Mouse (Mus musculus) stomach, embryonic 14.5 days (tissue): Measurements from ENCODE around the gene Lnpep. TPM values are rescaled to one million over a fixed set of nuclear protein-coding genes. Genes with fewer than 3 reads are reported as not detected.

ENCODE experiments used
- ATAC-seq: fragments of 200-750 bp; cut with Nextera tagmentation; 2 replicates; pipeline ENCODE4 v1.8.0; 2017; ENCODE audit warnings: low read depth, moderate TSS enrichment; ENCODE audit not compliant: insufficient number of reproducible peaks, insufficient read depth, low FRiP score
- H3K27ac ChIP-seq: fragments of 300-500 bp; sonication (generic); 2 replicates; pipeline ENCODE4 v1.5.1; 2014; ENCODE audit warnings: mild to moderate bottlenecking, low read length, moderate library complexity, mixed read lengths
- H3K27me3 ChIP-seq: fragments of 300-500 bp; sonication (generic); 2 replicates; pipeline ENCODE4 v1.6.1; 2014; ENCODE audit warnings: low read length, control low read depth, mixed read lengths; ENCODE audit not compliant: control insufficient read depth, insufficient read depth
- H3K36me3 ChIP-seq: fragments of 300-500 bp; sonication (generic); 2 replicates; pipeline ENCODE4 v1.6.1; 2014; ENCODE audit warnings: mild to moderate bottlenecking, control low read depth, low read length, moderate library complexity, mixed read lengths; ENCODE audit not compliant: control insufficient read depth, insufficient read depth
- H3K4me1 ChIP-seq: fragments of 300-500 bp; sonication (generic); 2 replicates; pipeline ENCODE4 v1.6.1; 2014; ENCODE audit warnings: low read length, control low read depth, mixed read lengths; ENCODE audit not compliant: control insufficient read depth, insufficient read depth
- H3K4me2 ChIP-seq: fragments of 300-500 bp; sonication (generic); replicated peaks from 2 replicates; pipeline ENCODE4 v1.6.1; 2014; ENCODE audit warnings: low read depth, low read length, control low read depth
- H3K4me3 ChIP-seq: fragments of 300-500 bp; sonication (generic); 2 replicates; pipeline ENCODE4 v1.5.1; 2014; ENCODE audit warnings: low read depth, low read length, control low read depth
- H3K9ac ChIP-seq: fragments of 300-500 bp; sonication (generic); replicated peaks from 2 replicates; pipeline ENCODE4 v1.6.1; 2014; ENCODE audit warnings: low read depth, mild to moderate bottlenecking, control low read depth, low read length, moderate library complexity, mixed read lengths
- H3K9me3 ChIP-seq: fragments of 300-500 bp; sonication (generic); 2 replicates; pipeline ENCODE4 v1.6.1; 2016; ENCODE audit warnings: low read depth, low read length, control low read depth; ENCODE audit not compliant: control insufficient read depth
- WGBS: fragments of 180-500 bp; shearing (Covaris S2); extraction: QIAGEN DNeasy Blood & Tissue Kit; methylation state at CpG from one replicate; pipeline ENCODE4 v1.1.7; 2014; 5-methylcytosine and 5-hydroxymethylcytosine counted together
- polyA plus RNA-seq: library from polyadenylated mRNA; unstranded; fragments of >200 nt; fragmentation: Nextera tagmentation; extraction: Ambion mirVana; gene quantifications from 2 replicates; pipeline ENCODE4 v1.2.1, GENCODE M21; 2014

The Lnpep gene
- polyA plus RNA-seq, 1 experiment from 2014 or later, result 18.3 TPM

DNA sequence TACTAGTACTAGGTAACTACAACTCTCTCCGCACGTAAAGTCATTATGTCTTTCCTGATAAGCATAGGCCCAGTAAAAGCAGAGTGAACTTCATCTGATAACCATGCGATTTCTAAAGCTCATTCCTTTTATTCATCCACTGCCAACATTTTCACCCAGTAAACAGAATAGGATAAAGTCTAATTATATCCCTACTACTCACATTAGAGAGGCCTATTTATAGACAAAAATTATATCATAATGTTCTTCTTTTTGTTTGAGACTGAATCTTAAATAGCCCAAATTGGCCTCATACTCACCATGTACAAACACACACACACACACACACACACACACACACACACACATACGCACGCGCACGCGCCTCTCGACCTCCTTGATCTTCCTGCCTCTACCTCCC lies 48.5 kb downstream of the Lnpep start:
- WGBS, result 94% methylated on average over 9 of the region's 9 CpGs
- no peak for ATAC-seq
- Histone ChIP-seq H3K27ac (no peak overlapping the region), H3K4me1 (no peaks in the 10 kb centered on the region), H3K4me2 (no peak overlapping the region), H3K9ac (no peak overlapping the region), H3K9me3 (no peaks in the 10 kb centered on the region), H3K4me3 (no peak overlapping the region), H3K27me3 (no peaks in the 10 kb centered on the region), H3K36me3 (peaks cover 27% of the 10 kb centered on the region)

DNA sequence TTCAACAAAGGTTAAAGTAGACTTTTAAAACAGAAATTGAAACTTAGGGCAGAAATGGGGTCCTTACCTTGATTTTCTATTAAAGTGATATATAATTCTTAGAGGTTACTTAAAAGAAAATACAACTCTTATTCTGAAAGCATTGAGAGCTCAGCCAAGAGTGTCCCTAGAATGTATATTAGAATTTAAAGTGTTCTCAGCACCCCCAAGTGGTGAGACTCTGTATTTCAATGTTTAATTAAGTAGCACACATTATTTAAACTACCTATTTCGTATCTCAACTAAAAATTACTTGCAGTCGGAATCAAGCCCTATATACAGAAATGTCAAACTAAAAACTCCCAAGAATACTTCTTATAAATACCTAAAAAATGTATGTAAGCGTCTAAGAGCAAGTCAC lies 57.8 kb downstream of the Lnpep start:
- H3K27me3 ChIP-seq, result no peaks in the 10 kb centered on the region
- no peak for ATAC-seq
- H3K27ac ChIP-seq, result no peak overlapping the region
- H3K4me2 ChIP-seq, result no peak overlapping the region
- H3K36me3 ChIP-seq, result peaks cover 27% of the 10 kb centered on the region
- H3K4me3 ChIP-seq, result no peak overlapping the region
- no peaks in the 10 kb centered on the region for H3K4me1 ChIP-seq
- no peak overlapping the region for H3K9ac ChIP-seq
- no peaks in the 10 kb centered on the region for H3K9me3 ChIP-seq
- WGBS, result 55% methylated on average over 3 of the region's 3 CpGs

- WGBS, result 89% methylated on average over 3 of the region's 3 CpGs
- H3K27me3 ChIP-seq, result no peaks in the 10 kb centered on the region
- H3K9ac ChIP-seq, result no peak overlapping the region
- H3K36me3 ChIP-seq, result peaks cover 13% of the 10 kb centered on the region
- H3K4me3 ChIP-seq, result no peak overlapping the region
- ATAC-seq, result no peak
- H3K9me3 ChIP-seq, result no peaks in the 10 kb centered on the region
- no peaks in the 10 kb centered on the region for H3K4me1 ChIP-seq
- H3K4me2 ChIP-seq, result no peak overlapping the region
- H3K27ac ChIP-seq, result no peak overlapping the region
Measured at GRCm38 (mm10) chr17:17548958-17549357, 75.9 kb downstream of the Lnpep start.

GRCm38 (mm10) chr17:17531338-17531737 lies 93.5 kb downstream of the Lnpep start:
- H3K9me3 ChIP-seq, result no peaks in the 10 kb centered on the region
- peaks cover 21% of the 10 kb centered on the region for H3K36me3 ChIP-seq
- ATAC-seq, result no peak
- H3K4me2 ChIP-seq, result no peak overlapping the region
- no peak overlapping the region for H3K27ac ChIP-seq
- H3K27me3 ChIP-seq, result no peaks in the 10 kb centered on the region
- H3K9ac ChIP-seq, result no peak overlapping the region
- H3K4me3 ChIP-seq, result no peak overlapping the region
- H3K4me1 ChIP-seq, result no peaks in the 10 kb centered on the region

DNA sequence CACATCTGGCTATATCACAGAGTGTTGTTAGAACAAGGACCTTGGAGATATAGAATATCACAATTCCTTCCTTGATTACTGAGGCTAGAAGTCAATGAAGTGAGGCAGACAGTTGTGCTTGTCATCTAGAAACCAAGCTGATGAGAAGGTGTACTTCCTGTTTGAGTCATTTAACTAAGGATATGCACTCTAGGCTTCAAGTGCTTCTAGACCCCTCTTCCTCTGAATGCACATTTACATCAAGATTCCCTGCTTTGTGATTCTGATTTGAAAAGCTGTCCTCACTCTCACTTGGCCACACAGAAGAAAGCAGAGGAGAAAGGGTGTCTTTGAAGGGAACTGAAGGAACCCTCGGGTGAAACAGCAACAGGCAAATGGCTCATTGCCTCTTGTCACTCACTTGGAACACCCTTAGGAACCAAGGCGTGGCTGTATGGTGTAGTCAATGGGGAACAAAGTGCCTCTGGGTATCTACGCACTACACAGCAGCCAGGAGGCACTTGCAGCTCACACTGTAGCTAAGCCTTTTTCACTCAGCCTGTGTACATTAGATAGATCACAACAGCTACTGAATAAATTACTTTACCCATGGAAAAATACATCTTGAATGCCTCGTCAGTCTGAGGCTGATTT lies 108.3 kb downstream of the Lnpep start:
- no peak overlapping the region for H3K9ac ChIP-seq
- H3K27ac ChIP-seq, result no peak overlapping the region
- H3K4me2 ChIP-seq, result no peak overlapping the region
- no peak for ATAC-seq
- no peak overlapping the region for H3K4me3 ChIP-seq
- no peaks in the 10 kb centered on the region for H3K9me3 ChIP-seq
- no peaks in the 10 kb centered on the region for H3K4me1 ChIP-seq
- 66% methylated on average over 4 of the region's 4 CpGs for WGBS
- H3K36me3 ChIP-seq, result no peaks in the 10 kb centered on the region
- H3K27me3 ChIP-seq, result no peaks in the 10 kb centered on the region

DNA sequence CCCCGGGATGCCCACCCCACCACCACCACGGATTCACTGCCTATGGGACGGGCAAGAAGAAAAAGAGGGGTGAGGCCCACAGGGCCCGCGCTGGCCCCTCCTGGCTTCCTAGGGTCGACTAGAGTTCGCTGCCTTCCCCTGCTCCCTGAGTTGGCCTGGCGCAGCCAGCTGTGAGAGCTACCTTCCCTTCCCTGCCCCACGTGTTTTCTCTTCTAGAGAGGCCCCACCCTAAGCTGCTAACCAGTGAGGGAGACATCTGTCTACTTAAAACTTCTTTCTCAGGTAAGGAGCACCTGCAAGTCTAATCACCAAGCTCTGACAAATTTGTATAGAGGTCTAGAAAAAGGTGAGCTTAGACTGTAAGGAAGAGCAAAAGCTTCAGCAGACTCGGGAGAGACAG lies 118.2 kb downstream of the Lnpep start:
- H3K4me1 ChIP-seq, result no peaks in the 10 kb centered on the region
- H3K9ac ChIP-seq, result no peak overlapping the region
- no peak overlapping the region for H3K4me2 ChIP-seq
- WGBS, result 70% methylated on average over 8 of the region's 10 CpGs
- no peaks in the 10 kb centered on the region for H3K9me3 ChIP-seq
- no peaks in the 10 kb centered on the region for H3K36me3 ChIP-seq
- no peak overlapping the region for H3K4me3 ChIP-seq
- H3K27ac ChIP-seq, result no peak overlapping the region
- ATAC-seq, result no peak
- no peaks in the 10 kb centered on the region for H3K27me3 ChIP-seq

DNA sequence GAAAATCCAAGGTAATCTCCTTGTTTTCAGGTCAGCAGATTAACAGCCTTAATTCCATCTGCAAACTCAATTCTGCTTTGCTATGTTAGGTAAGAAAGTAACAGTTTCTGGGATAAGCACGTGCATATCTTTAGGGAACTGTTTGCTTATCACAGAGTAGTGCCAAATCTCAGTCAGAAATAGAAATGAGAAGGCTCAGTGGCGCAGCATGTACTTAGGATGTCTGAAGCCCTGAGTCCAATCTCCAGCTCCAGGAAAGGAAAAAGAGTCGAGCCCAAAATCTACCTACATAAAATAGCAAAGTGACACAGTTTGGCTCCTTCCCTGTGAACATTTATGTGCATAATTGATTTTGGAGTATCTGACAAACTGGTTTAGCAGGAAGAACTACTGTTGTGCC lies 125.6 kb downstream of the Lnpep start:
- no peak overlapping the region for H3K4me3 ChIP-seq
- no peaks in the 10 kb centered on the region for H3K36me3 ChIP-seq
- H3K27me3 ChIP-seq, result no peaks in the 10 kb centered on the region
- H3K4me2 ChIP-seq, result no peak overlapping the region
- no peaks in the 10 kb centered on the region for H3K4me1 ChIP-seq
- no peak for ATAC-seq
- no peaks in the 10 kb centered on the region for H3K9me3 ChIP-seq
- no peak overlapping the region for H3K9ac ChIP-seq
- WGBS, result 67% methylated on average over 3 of the region's 3 CpGs
- H3K27ac ChIP-seq, result no peak overlapping the region

DNA sequence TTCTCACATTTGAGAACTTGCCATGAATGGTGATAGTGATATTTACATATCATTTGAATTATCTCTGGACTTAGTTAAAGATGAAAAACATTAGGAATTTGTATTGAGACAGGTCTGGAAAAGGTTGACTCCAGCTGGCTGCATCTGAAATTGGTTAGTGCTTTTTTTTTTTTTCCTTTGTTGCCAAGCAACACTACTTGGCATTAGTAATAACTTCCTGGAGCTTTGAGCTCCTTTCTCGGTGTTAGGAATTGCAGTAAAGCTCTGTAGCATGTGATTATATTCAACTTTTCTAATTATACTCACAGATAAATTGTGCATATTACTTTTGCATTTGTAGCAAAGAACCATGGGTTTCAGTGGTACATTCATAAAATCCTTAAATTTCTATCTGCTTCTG lies 126.0 kb downstream of the Lnpep start:
- ATAC-seq, result no peak
- no peak overlapping the region for H3K27ac ChIP-seq
- no peak overlapping the region for H3K4me3 ChIP-seq
- no peaks in the 10 kb centered on the region for H3K27me3 ChIP-seq
- H3K9ac ChIP-seq, result no peak overlapping the region
- WGBS, result 16% methylated on average over 1 of the region's 1 CpGs
- no peak overlapping the region for H3K4me2 ChIP-seq
- no peaks in the 10 kb centered on the region for H3K36me3 ChIP-seq
- no peaks in the 10 kb centered on the region for H3K9me3 ChIP-seq
- H3K4me1 ChIP-seq, result no peaks in the 10 kb centered on the region

DNA sequence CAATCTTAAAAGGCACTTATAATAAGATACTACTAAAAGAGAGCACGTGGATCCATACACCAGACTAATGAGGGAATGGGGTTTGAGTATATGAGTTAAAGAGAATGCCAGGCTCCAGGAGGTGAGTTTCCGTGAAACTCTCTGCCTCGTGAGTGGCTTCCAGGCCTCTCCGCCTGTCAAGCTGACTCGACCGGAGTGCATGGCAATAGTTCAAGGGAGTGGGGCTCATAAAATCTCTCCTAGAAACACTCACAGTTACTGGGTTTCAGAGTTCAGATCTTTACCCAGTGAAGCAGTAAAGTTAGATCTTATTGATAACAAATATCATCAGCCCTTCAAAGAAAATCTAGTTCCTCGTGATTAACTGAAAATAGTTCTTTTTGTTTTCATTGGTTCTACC lies 128.1 kb downstream of the Lnpep start:
- Histone ChIP-seq H3K4me3 (no peak overlapping the region), H3K36me3 (no peaks in the 10 kb centered on the region), H3K27me3 (no peaks in the 10 kb centered on the region), H3K27ac (no peak overlapping the region), H3K4me2 (no peak overlapping the region), H3K9ac (no peak overlapping the region), H3K4me1 (no peaks in the 10 kb centered on the region), H3K9me3 (no peaks in the 10 kb centered on the region)
- WGBS, result 91% methylated on average over 7 of the region's 7 CpGs
- ATAC-seq, result no peak
